Mouse (Mus musculus) neural tube, embryonic 12.5 days (tissue): ENCODE results near the gene Sympk. TPM values are rescaled to one million over a fixed set of nuclear protein-coding genes. Genes with fewer than 3 reads are reported as not detected.
A peak's percentile ranks its signal among the peaks of the same experiment; 100 is the strongest.

Experiments used
- ATAC-seq: fragments of 200-750 bp; cut with Nextera tagmentation; 2 replicates; pipeline ENCODE4 v1.8.0; 2017; ENCODE audit warnings: low read depth, mild to moderate bottlenecking, moderate TSS enrichment, moderate library complexity; ENCODE audit not compliant: low FRiP score
- H3K27ac ChIP-seq: fragments of 300-500 bp; sonication (generic); 2 replicates; pipeline ENCODE4 v1.5.1; 2016
- H3K27me3 ChIP-seq: fragments of 300-500 bp; sonication (generic); replicated peaks from 2 replicates; pipeline ENCODE4 v1.6.1; 2016; ENCODE audit warnings: mild to moderate bottlenecking
- H3K36me3 ChIP-seq: fragments of 300-500 bp; sonication (generic); 2 replicates; pipeline ENCODE4 v1.6.1; 2016; ENCODE audit warnings: mild to moderate bottlenecking
- H3K4me1 ChIP-seq: fragments of 300-500 bp; sonication (generic); 2 replicates; pipeline ENCODE4 v1.6.1; 2016
- H3K4me2 ChIP-seq: fragments of 300-500 bp; sonication (generic); replicated peaks from 2 replicates; pipeline ENCODE4 v1.6.1; 2016; ENCODE audit warnings: mild to moderate bottlenecking
- H3K4me3 ChIP-seq: fragments of 300-500 bp; sonication (generic); 2 replicates; pipeline ENCODE4 v1.5.1; 2016
- H3K9ac ChIP-seq: fragments of 300-500 bp; sonication (generic); 2 replicates; pipeline ENCODE4 v1.6.1; 2016; ENCODE audit warnings: mild to moderate bottlenecking
- H3K9me3 ChIP-seq: fragments of 300-500 bp; sonication (generic); 2 replicates; pipeline ENCODE4 v1.6.1; 2016; ENCODE audit warnings: mild to moderate bottlenecking
- WGBS: fragments of 180-500 bp; shearing (Covaris S2); methylation state at CpG from one replicate; pipeline ENCODE4 v1.1.7; 2016; 5-methylcytosine and 5-hydroxymethylcytosine counted together
- polyA plus RNA-seq: library from polyadenylated mRNA; unstranded; fragments of >200 nt; fragmentation: Nextera tagmentation; extraction: Ambion mirVana; gene quantifications from 2 replicates; pipeline ENCODE4 v1.2.1, GENCODE M21; 2016

The Sympk gene
- polyA plus RNA-seq, 1 experiment from 2014 or later: 46.9 TPM

GRCm38 (mm10) chr7:19092381-19093173, 68.4 kb downstream of the Sympk start:
- 3% methylated on average over 38 of the region's 38 CpGs for WGBS
- peak overlapping the region; percentile 35 for H3K9ac ChIP-seq
- H3K36me3 ChIP-seq: peaks cover 39% of the 10 kb centered on the region
- peak overlapping the region; percentile 66 for H3K4me3 ChIP-seq
- peaks cover 59% of the 10 kb centered on the region for H3K4me1 ChIP-seq
- peaks cover 16% of the 10 kb centered on the region for H3K27me3 ChIP-seq
- no peaks in the 10 kb centered on the region for H3K9me3 ChIP-seq
- H3K4me2 ChIP-seq: peak overlapping the region; percentile 98
- peak; percentile 52 for ATAC-seq
- 0 out of 2 replicates have a peak overlapping the region, but pooled peaks have one; percentile 2 for H3K27ac ChIP-seq

- Histone ChIP-seq H3K36me3 (peaks cover 36% of the 10 kb centered on the region), H3K4me3 (peak overlapping the region; percentile 66), H3K9ac (peak overlapping the region; percentile 35), H3K4me1 (peaks cover 59% of the 10 kb centered on the region), H3K4me2 (peak overlapping the region; percentile 98), H3K27me3 (peaks cover 16% of the 10 kb centered on the region), H3K27ac (peak overlapping the region; percentile 2; the same call in 1 of the 2 replicates), H3K9me3 (no peaks in the 10 kb centered on the region)
- under 1% methylated on average over 9 of the region's 15 CpGs for WGBS
- ATAC-seq: peak; percentile 59
Measured at GRCm38 (mm10) chr7:19093174-19093521, 69.0 kb downstream of the Sympk start.

GRCm38 (mm10) chr7:19093537-19094385, 69.6 kb downstream of the Sympk start:
- peak; percentile 83 for ATAC-seq
- H3K4me3 ChIP-seq: peak overlapping the region; percentile 66
- peaks cover 59% of the 10 kb centered on the region for H3K4me1 ChIP-seq
- H3K27me3 ChIP-seq: peaks cover 16% of the 10 kb centered on the region
- H3K4me2 ChIP-seq: peak overlapping the region; percentile 98
- peak overlapping the region; percentile 54 for H3K27ac ChIP-seq
- H3K9ac ChIP-seq: peak overlapping the region; percentile 78
- H3K36me3 ChIP-seq: peaks cover 32% of the 10 kb centered on the region
- WGBS: under 1% methylated on average over 45 of the region's 45 CpGs
- H3K9me3 ChIP-seq: no peaks in the 10 kb centered on the region

DNA sequence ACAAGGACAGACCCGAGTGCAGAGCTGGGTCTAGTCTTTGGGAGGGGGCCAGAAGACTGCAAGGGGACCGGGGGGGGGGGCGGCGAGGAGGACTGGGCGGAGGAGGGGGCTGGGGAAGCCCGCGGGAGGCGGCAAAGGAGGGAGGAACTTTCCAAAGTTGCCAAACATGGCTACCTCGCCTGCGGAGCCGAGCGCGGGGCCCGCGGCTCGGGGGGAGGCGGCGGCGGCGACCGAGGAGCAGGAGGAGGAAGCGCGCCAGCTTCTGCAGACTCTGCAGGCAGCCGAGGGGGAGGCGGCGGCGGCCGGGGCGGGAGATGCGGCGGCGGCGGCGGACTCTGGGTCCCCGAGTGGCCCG, 70.3 kb downstream of the Sympk start, which contains the start of gene Six5:
Six5 (plus strand) TSS at position 124 of the 355 bp plus-strand sequence.
- ATAC-seq: peak; percentile 0; the same call in 1 of the 2 replicates
- Histone ChIP-seq H3K27me3 (peaks cover 16% of the 10 kb centered on the region), H3K36me3 (peaks cover 32% of the 10 kb centered on the region), H3K9me3 (no peaks in the 10 kb centered on the region), H3K9ac (peak within 1 kb of the TSS; percentile 78), H3K4me2 (peak within 1 kb of the TSS; percentile 98), H3K4me1 (peaks cover 59% of the 10 kb centered on the region), H3K27ac (peak within 1 kb of the TSS; percentile 54), H3K4me3 (peak within 1 kb of the TSS; percentile 66)
- 2% methylated on average over 19 of the region's 36 CpGs for WGBS

DNA sequence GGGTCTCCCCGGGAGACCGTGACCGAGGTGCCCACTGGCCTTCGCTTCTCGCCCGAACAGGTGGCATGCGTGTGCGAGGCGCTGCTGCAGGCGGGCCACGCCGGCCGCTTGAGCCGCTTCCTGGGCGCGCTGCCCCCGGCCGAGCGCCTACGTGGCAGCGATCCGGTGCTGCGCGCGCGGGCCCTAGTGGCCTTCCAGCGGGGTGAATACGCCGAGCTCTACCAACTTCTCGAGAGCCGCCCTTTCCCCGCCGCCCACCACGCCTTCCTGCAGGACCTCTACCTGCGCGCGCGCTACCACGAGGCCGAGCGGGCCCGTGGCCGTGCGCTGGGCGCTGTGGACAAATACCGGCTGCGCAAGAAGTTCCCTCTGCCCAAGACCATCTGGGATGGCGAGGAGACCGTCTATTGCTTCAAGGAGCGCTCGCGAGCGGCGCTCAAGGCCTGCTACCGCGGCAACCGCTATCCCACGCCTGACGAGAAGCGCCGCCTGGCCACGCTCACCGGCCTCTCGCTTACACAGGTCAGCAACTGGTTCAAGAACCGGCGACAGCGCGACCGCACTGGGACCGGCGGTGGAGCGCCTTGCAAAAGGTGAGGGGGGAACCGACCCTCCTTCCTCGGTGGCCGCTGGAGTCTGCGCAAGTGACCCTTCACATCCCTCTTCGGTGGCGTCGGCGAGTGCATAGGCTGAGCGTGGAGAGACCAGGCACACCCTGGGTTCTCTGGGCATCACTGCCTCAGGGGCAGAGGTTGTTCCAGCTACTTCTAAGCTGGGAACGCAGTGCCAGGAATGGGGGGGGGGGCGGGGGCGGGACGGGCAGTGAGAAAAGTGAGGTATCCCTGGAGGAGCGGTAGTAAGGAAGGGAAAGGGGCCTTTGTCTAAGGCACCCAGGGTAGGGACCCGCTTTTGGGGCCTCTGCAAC, 70.9 kb downstream of the Sympk start:
- H3K4me1 ChIP-seq: peaks cover 59% of the 10 kb centered on the region
- H3K9me3 ChIP-seq: no peaks in the 10 kb centered on the region
- H3K4me3 ChIP-seq: peak overlapping the region; percentile 66
- peak overlapping the region; percentile 54 for H3K27ac ChIP-seq
- no peak for ATAC-seq
- under 1% methylated on average over 85 of the region's 87 CpGs for WGBS
- H3K27me3 ChIP-seq: peaks cover 16% of the 10 kb centered on the region
- peak overlapping the region; percentile 98 for H3K4me2 ChIP-seq
- H3K9ac ChIP-seq: peak overlapping the region; percentile 78
- peaks cover 26% of the 10 kb centered on the region for H3K36me3 ChIP-seq

- peaks cover 20% of the 10 kb centered on the region for H3K36me3 ChIP-seq
- peaks cover 59% of the 10 kb centered on the region for H3K4me1 ChIP-seq
- peak overlapping the region; percentile 98 for H3K4me2 ChIP-seq
- no peak overlapping the region for H3K27ac ChIP-seq
- peaks cover 14% of the 10 kb centered on the region for H3K27me3 ChIP-seq
- H3K9ac ChIP-seq: peak overlapping the region; percentile 78
- H3K4me3 ChIP-seq: peak overlapping the region; percentile 66
- no peaks in the 10 kb centered on the region for H3K9me3 ChIP-seq
- no peak for ATAC-seq
- WGBS: under 1% methylated on average over 19 of the region's 19 CpGs
Measured at GRCm38 (mm10) chr7:19095751-19096110, 71.6 kb downstream of the Sympk start.

- WGBS: 54% methylated on average over 5 of the region's 5 CpGs
- no peak for ATAC-seq
- peak overlapping the region; percentile 98 for H3K4me2 ChIP-seq
- peaks cover 16% of the 10 kb centered on the region for H3K36me3 ChIP-seq
- H3K4me1 ChIP-seq: peaks cover 59% of the 10 kb centered on the region
- H3K27ac ChIP-seq: no peak overlapping the region
- peaks cover 6% of the 10 kb centered on the region for H3K27me3 ChIP-seq
- peak overlapping the region; percentile 66 for H3K4me3 ChIP-seq
- H3K9me3 ChIP-seq: no peaks in the 10 kb centered on the region
- H3K9ac ChIP-seq: peak overlapping the region; percentile 78
Measured at GRCm38 (mm10) chr7:19096421-19096976, 72.3 kb downstream of the Sympk start.

DNA sequence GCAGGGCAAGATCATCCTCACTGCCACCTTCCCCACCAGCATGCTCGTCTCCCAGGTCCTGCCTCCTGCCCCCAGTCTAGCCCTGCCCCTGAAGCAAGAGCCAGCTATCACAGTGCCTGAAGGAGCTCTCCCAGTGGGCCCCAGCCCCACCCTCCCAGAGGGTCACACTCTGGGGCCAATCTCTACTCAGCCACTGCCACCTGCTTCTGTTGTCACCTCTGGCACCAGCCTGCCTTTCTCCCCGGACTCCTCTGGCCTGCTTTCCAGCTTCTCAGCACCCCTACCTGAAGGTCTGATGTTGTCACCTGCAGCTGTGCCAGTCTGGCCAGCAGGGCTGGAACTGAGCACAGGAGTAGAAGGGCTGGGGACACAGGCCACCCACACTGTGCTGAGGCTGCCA, 73.0 kb downstream of the Sympk start:
- H3K9ac ChIP-seq: no peak overlapping the region
- H3K4me1 ChIP-seq: peaks cover 51% of the 10 kb centered on the region
- WGBS: 78% methylated on average over 2 of the region's 2 CpGs

DNA sequence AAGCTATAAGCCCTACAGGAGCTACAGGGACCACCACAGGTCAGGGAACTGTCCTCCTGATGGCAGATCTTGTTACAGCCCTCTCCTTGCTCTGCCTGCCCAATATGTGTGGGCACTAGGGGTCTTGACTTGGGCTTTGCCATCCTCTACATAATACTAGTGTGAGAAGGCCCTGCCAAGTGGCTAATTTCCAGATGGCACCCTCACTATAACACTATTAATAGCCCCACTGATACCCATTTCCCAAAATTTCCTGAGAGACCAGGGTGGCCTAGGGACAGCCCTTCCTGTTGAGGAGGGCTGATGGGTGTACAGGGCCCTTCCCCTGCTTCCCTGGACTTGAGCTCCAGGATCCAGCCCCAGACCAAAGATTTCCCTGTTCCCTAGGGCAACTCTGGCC, 73.7 kb downstream of the Sympk start:
- no peaks in the 10 kb centered on the region for H3K27me3 ChIP-seq
- H3K36me3 ChIP-seq: peaks cover 7% of the 10 kb centered on the region; the same call in 1 of the 2 replicates
- no peaks in the 10 kb centered on the region for H3K9me3 ChIP-seq
- no peak overlapping the region for H3K9ac ChIP-seq
- H3K27ac ChIP-seq: no peak overlapping the region
- no peak overlapping the region for H3K4me3 ChIP-seq
- no peak for ATAC-seq
- peaks cover 45% of the 10 kb centered on the region for H3K4me1 ChIP-seq
- H3K4me2 ChIP-seq: no peak overlapping the region

More for the DNA sequence above, 73.0 kb downstream of the Sympk start:
- H3K36me3 ChIP-seq: peaks cover 10% of the 10 kb centered on the region
- ATAC-seq: no peak
- H3K9me3 ChIP-seq: no peaks in the 10 kb centered on the region
- peak overlapping the region; percentile 98 for H3K4me2 ChIP-seq
- H3K27me3 ChIP-seq: no peaks in the 10 kb centered on the region
- no peak overlapping the region for H3K27ac ChIP-seq
- no peak overlapping the region for H3K4me3 ChIP-seq

- ATAC-seq: no peak
- H3K36me3 ChIP-seq: peaks cover 7% of the 10 kb centered on the region; the same call in 1 of the 2 replicates
- H3K9me3 ChIP-seq: no peaks in the 10 kb centered on the region
- no peak overlapping the region for H3K4me2 ChIP-seq
- 63% methylated on average over 7 of the region's 7 CpGs for WGBS
- H3K9ac ChIP-seq: no peak overlapping the region
- no peaks in the 10 kb centered on the region for H3K27me3 ChIP-seq
- peaks cover 35% of the 10 kb centered on the region for H3K4me1 ChIP-seq
- no peak overlapping the region for H3K4me3 ChIP-seq
- H3K27ac ChIP-seq: no peak overlapping the region
Measured at GRCm38 (mm10) chr7:19098811-19099210, 74.6 kb downstream of the Sympk start.

GRCm38 (mm10) chr7:19100290-19100689, 76.1 kb downstream of the Sympk start:
- Histone ChIP-seq H3K4me1 (peaks cover 22% of the 10 kb centered on the region), H3K9ac (no peak overlapping the region), H3K9me3 (no peaks in the 10 kb centered on the region), H3K27ac (no peak overlapping the region), H3K4me3 (no peak overlapping the region), H3K4me2 (no peak overlapping the region), H3K36me3 (peaks cover 7% of the 10 kb centered on the region; the same call in 1 of the 2 replicates), H3K27me3 (no peaks in the 10 kb centered on the region)
- ATAC-seq: no peak
- 86% methylated on average over 1 of the region's 1 CpGs for WGBS
